Mouse (Mus musculus): ENCODE results near the gene Gm28035. TPM values are rescaled to one million over a fixed set of nuclear protein-coding genes. Genes with fewer than 3 reads are reported as not detected.

The Gm28035 gene
- polyA plus RNA-seq, 1 experiment from 2014 or later = 0.10 TPM

DNA sequence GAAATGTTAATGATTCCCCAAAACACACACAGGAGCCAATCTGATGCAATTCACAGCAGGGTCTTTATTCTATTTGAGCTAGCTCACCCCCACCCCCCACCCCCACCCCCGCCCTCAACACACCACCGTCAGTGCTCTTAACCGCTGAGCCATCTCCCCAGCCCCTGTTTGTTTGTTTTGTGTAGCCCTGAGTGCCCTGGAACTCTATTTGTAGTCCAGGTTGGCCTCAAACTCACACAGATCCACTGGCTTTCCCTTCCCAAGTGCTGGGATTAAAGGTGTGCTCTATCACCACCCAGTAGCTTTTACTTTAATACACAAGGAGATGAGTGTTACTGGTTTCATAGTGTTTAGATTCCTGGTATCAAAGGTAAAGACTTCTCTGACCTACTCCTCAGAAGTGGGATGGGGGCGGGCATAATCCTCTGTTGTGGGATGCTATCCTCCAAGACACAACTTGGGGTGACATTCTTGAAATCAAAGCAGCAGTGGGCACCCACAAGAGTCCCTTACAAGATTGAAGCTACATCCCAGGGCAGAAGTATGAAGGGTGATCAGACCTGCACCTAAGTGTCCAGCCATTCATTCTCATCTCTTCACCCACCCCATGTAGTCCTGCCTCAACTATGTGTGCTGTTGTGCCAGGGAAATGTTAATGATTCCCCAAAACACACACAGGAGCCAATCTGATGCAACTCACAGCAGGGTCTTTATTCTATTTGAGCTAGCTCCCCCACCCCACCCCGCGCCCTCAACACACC lies 28.8 kb upstream of the Gm28035 start:
- 71% methylated on average over 6 of the region's 6 CpGs for WGBS
- H3K27me3 ChIP-seq = no peaks in the 10 kb centered on the region
- H3K36me3 ChIP-seq = no peaks in the 10 kb centered on the region
- H3K4me1 ChIP-seq = peaks cover 3% of the 10 kb centered on the region
- no peak for ATAC-seq (ENCODE audit: insufficient number of reproducible peaks, low FRiP score, low TSS enrichment, low read depth)
- no peak overlapping the region for H3K4me3 ChIP-seq
- H3K9me3 ChIP-seq = no peaks in the 10 kb centered on the region
- no peak overlapping the region for H3K4me2 ChIP-seq
- H3K27ac ChIP-seq = no peak overlapping the region
- H3K9ac ChIP-seq = no peak overlapping the region

DNA sequence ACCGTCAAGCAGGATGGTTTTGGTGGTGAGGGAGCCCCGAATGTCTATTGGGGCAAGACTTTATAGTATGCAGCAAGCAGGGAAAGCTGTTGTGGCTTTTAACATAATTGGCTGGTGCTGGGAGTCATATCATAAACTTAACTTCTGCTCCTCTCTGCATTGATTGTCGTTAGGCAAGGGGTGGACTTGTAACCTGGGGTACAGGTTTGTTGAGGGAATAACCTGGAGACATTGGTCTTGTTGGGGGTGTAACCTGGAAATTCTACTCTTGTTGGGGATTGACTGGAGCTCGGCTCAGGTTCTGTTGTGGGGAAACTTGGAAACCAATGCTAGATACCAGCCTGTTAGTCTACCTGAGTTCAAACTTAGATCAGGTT lies 28.2 kb upstream of the Gm28035 start:
- Histone ChIP-seq H3K4me2 (no peak overlapping the region), H3K4me3 (no peak overlapping the region), H3K9me3 (no peaks in the 10 kb centered on the region), H3K36me3 (no peaks in the 10 kb centered on the region), H3K27me3 (no peaks in the 10 kb centered on the region), H3K9ac (no peak overlapping the region), H3K4me1 (no peaks in the 10 kb centered on the region), H3K27ac (no peak overlapping the region)
- 63% methylated on average over 4 of the region's 4 CpGs for WGBS
- no peak for ATAC-seq (ENCODE audit: insufficient number of reproducible peaks, low FRiP score, low TSS enrichment, low read depth)

DNA sequence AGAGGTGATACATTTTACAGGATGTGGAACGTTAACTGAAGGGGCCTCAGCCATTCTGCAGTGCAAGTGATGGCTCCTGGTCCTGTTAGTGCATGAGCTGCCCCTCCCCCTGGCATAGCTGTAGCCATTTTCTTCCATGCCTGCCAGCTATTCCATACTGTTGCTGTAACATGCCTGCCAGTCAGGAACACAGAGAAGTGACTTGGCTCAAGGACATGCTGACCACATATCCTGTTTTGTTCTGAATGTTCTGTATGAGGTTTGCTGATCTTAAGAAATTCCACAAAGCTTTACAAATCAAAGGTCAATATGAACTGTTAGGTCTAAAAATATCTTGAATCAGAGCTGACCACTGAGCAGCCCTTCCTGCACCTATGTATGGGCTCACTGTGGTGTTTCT lies 27.4 kb upstream of the Gm28035 start:
- ATAC-seq (ENCODE audit: insufficient number of reproducible peaks, low FRiP score, low TSS enrichment, low read depth) = no peak
- Histone ChIP-seq H3K4me2 (no peak overlapping the region), H3K27me3 (no peaks in the 10 kb centered on the region), H3K9me3 (no peaks in the 10 kb centered on the region), H3K4me1 (no peaks in the 10 kb centered on the region), H3K27ac (no peak overlapping the region), H3K9ac (no peak overlapping the region), H3K4me3 (no peak overlapping the region), H3K36me3 (no peaks in the 10 kb centered on the region)
- 34% methylated on average over 1 of the region's 1 CpGs for WGBS

DNA sequence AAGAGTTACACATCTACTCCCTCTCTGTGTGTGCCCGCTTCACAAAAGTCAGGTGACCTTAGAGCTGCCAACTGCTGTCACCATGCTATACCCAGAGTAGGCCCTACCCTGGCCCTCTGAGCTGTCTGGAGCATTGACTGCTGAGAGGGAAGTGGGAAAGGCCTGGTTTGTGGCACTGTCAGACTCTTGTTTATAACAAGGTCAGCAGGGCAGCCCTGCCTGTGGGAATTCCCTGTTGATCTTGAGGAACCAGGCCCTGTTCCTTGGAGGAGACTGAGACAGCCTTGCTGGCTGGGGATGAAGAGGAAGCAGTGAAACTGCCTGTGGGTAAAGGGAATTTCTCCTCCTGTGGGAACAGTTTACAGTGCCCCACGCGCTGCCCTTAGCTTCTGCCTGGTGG lies 25.6 kb upstream of the Gm28035 start:
- no peak overlapping the region for H3K27ac ChIP-seq
- no peak for ATAC-seq (ENCODE audit: insufficient number of reproducible peaks, low FRiP score, low TSS enrichment, low read depth)
- H3K9me3 ChIP-seq = no peaks in the 10 kb centered on the region
- H3K4me2 ChIP-seq = no peak overlapping the region
- H3K27me3 ChIP-seq = no peaks in the 10 kb centered on the region
- H3K4me1 ChIP-seq = no peaks in the 10 kb centered on the region
- no peak overlapping the region for H3K4me3 ChIP-seq
- H3K36me3 ChIP-seq = no peaks in the 10 kb centered on the region
- no peak overlapping the region for H3K9ac ChIP-seq
- WGBS = 73% methylated on average over 3 of the region's 3 CpGs

GRCm38 (mm10) chr2:30215493-30215892 lies 24.9 kb upstream of the Gm28035 start:
- no peaks in the 10 kb centered on the region for H3K27me3 ChIP-seq
- H3K4me3 ChIP-seq = no peak overlapping the region
- no peaks in the 10 kb centered on the region for H3K36me3 ChIP-seq
- H3K4me1 ChIP-seq = no peaks in the 10 kb centered on the region
- 75% methylated on average over 6 of the region's 6 CpGs for WGBS
- no peak overlapping the region for H3K27ac ChIP-seq
- H3K4me2 ChIP-seq = no peak overlapping the region
- H3K9me3 ChIP-seq = no peaks in the 10 kb centered on the region
- H3K9ac ChIP-seq = no peak overlapping the region
- no peak for ATAC-seq (ENCODE audit: insufficient number of reproducible peaks, low FRiP score, low TSS enrichment, low read depth)

GRCm38 (mm10) chr2:30216293-30216692 lies 24.1 kb upstream of the Gm28035 start:
- Histone ChIP-seq H3K36me3 (no peaks in the 10 kb centered on the region), H3K27me3 (no peaks in the 10 kb centered on the region), H3K9ac (no peak overlapping the region), H3K27ac (no peak overlapping the region), H3K4me3 (no peak overlapping the region), H3K4me1 (no peaks in the 10 kb centered on the region), H3K9me3 (no peaks in the 10 kb centered on the region), H3K4me2 (no peak overlapping the region)
- 90% methylated on average over 5 of the region's 5 CpGs for WGBS
- no peak for ATAC-seq (ENCODE audit: insufficient number of reproducible peaks, low FRiP score, low TSS enrichment, low read depth)

- Histone ChIP-seq H3K4me2 (no peak overlapping the region), H3K27me3 (no peaks in the 10 kb centered on the region), H3K9me3 (no peaks in the 10 kb centered on the region), H3K9ac (no peak overlapping the region), H3K27ac (no peak overlapping the region), H3K4me3 (no peak overlapping the region), H3K36me3 (peaks cover 6% of the 10 kb centered on the region), H3K4me1 (peaks cover 26% of the 10 kb centered on the region)
- WGBS = 66% methylated on average over 5 of the region's 5 CpGs
- no peak for ATAC-seq (ENCODE audit: insufficient number of reproducible peaks, low FRiP score, low TSS enrichment, low read depth)
Observed at GRCm38 (mm10) chr2:30235593-30235992, 4.8 kb upstream of the Gm28035 start.

DNA sequence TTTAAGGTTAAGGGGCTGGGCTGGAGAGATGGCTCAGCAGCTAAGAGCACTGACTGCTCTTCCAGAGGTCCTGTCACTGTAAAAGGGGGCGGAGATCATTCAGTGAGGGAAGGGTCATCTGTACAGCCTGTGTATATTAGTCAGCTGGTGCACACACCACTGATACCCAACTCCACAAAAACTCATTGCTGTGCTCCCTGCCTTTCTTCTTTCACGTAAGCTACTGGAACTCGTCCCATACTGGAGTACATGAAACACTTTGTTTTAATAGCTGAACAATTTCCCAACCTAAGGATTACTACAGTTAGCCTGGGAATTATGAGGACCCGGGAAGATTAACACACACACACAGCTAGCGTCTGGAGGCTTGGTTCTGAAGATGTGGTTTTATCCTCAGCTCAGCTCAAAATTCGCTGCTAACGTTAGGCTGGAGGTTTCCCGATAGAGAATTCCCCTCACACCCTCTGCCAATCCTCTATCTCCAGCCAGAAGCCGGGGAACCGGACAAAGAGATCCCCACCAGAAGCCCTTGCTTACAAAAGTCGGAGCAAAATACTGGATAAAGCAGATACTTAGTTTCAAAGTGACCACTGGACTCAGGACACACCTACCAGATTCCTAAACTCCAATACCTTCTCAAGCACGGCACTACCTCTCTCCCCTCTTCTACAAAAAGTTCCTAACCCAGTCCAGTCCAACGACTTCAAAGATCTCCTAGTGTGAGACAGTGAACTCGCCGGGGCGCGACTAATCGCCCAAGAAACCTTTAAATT lies 3.8 kb upstream of the Gm28035 start:
- 2% methylated on average over 18 of the region's 18 CpGs for WGBS

GRCm38 (mm10) chr2:30237199-30237880 lies 3.0 kb upstream of the Gm28035 start, which contains the start of gene Lrrc8a:
Gene Lrrc8a, plus strand, starts transcription at chr2:30237715.
- Histone ChIP-seq H3K36me3 (peaks cover 23% of the 10 kb centered on the region), H3K4me3 (peak within 1 kb of the TSS; percentile 89), H3K4me2 (peak within 1 kb of the TSS; percentile 77), H3K9ac (peak within 1 kb of the TSS; percentile 83), H3K27me3 (no peaks in the 10 kb centered on the region), H3K4me1 (peaks cover 30% of the 10 kb centered on the region), H3K27ac (peak within 1 kb of the TSS; percentile 94), H3K9me3 (no peaks in the 10 kb centered on the region)
- WGBS = under 1% methylated on average over 64 of the region's 67 CpGs
- peak; percentile 97 for ATAC-seq (ENCODE audit: insufficient number of reproducible peaks, low FRiP score, low TSS enrichment, low read depth)

More for the DNA sequence above, 3.8 kb upstream of the Gm28035 start:
- H3K36me3 ChIP-seq = peaks cover 17% of the 10 kb centered on the region
- no peak for ATAC-seq (ENCODE audit: insufficient number of reproducible peaks, low FRiP score, low TSS enrichment, low read depth)
- H3K4me1 ChIP-seq = peaks cover 27% of the 10 kb centered on the region
- no peaks in the 10 kb centered on the region for H3K27me3 ChIP-seq
- H3K4me2 ChIP-seq = peak overlapping the region; percentile 77
- peak overlapping the region; percentile 89 for H3K4me3 ChIP-seq
- H3K27ac ChIP-seq = peak overlapping the region; percentile 94
- no peaks in the 10 kb centered on the region for H3K9me3 ChIP-seq
- peak overlapping the region; percentile 83 for H3K9ac ChIP-seq

- Histone ChIP-seq H3K9ac (peak overlapping the region; percentile 83), H3K4me3 (peak overlapping the region; percentile 89), H3K36me3 (peaks cover 28% of the 10 kb centered on the region), H3K27ac (peak overlapping the region; percentile 94), H3K4me2 (peak overlapping the region; percentile 76), H3K4me1 (peaks cover 34% of the 10 kb centered on the region), H3K9me3 (no peaks in the 10 kb centered on the region), H3K27me3 (no peaks in the 10 kb centered on the region)
- under 1% methylated on average over 37 of the region's 42 CpGs for WGBS
- peak; percentile 87 for ATAC-seq (ENCODE audit: insufficient number of reproducible peaks, low FRiP score, low TSS enrichment, low read depth)
Observed at GRCm38 (mm10) chr2:30237881-30238280, 2.5 kb upstream of the Gm28035 start.

DNA sequence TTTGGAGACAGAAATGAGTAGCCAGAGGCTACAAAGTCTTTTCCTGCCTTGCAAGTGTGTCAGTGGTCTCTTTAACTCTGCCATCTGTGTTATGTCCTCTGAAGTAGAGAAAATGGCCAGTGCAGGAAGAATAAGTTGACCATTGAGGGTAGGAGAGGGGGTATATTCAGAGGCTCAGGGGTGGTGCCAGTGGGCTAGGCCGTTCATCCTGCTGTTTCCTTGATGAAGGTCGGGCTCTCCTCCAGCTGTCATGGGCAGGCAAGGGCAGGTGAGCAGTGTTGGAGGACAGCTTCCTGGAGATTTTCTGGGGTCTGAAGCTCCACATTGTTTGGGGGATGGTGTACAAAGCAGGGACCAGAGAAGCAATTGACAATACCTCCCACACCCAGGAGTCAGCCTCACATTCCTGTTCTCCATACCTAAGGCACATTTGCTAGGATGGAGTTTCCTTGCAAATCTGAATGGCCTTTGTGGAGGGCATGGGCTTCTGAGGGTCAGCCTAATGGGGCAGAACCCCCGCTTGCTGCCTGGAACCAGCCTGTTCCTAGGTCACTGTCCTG lies 1.4 kb upstream of the Gm28035 start:
- H3K27ac ChIP-seq = peak overlapping the region; percentile 57; the same call in 1 of the 2 replicates

More for the DNA sequence above, 1.4 kb upstream of the Gm28035 start:
- peak overlapping the region; percentile 89 for H3K4me3 ChIP-seq
- H3K27me3 ChIP-seq = no peaks in the 10 kb centered on the region
- H3K9ac ChIP-seq = peak overlapping the region; percentile 83
- peaks cover 38% of the 10 kb centered on the region for H3K36me3 ChIP-seq
- H3K4me2 ChIP-seq = peak overlapping the region; percentile 76
- H3K4me1 ChIP-seq = peaks cover 42% of the 10 kb centered on the region
- ATAC-seq (ENCODE audit: insufficient number of reproducible peaks, low FRiP score, low TSS enrichment, low read depth) = no peak
- 71% methylated on average over 3 of the region's 3 CpGs for WGBS
- no peaks in the 10 kb centered on the region for H3K9me3 ChIP-seq

Measured in limb, embryonic 15.5 days (tissue).